Mouse (Mus musculus) CH12.LX (cell line): Measurements from ENCODE around the gene Ap1g1. TPM values are rescaled to one million over a fixed set of nuclear protein-coding genes. Genes with fewer than 3 reads are reported as not detected.
A peak's percentile ranks its signal among the peaks of the same experiment; 100 is the strongest.

Experiments
- DNase-seq: peaks from one replicate; pipeline ENCODE4 v3.0.0-alpha.2; 2013; ENCODE audit errors: extremely low read depth
- H3K27ac ChIP-seq: 2 replicates; pipeline ENCODE4 v1.5.1; 2012; ENCODE audit warnings: low read depth, mild to moderate bottlenecking, control low read depth, moderate library complexity; ENCODE audit not compliant: insufficient read depth
- H3K27me3 ChIP-seq: replicated peaks from 2 replicates; pipeline ENCODE3; 2012; ENCODE audit warnings: inconsistent platforms
- H3K36me3 ChIP-seq, 2 experiments: replicated peaks in 1 of 2; 2 replicates each; pipeline versions ENCODE3 to v1.6.1; 2012; ENCODE audit warnings: inconsistent platforms in 1 of 2, low read length in 1 of 2, mild to moderate bottlenecking in 1 of 2, mixed read lengths in 1 of 2, moderate library complexity in 1 of 2; ENCODE audit not compliant: control insufficient read depth in 1 of 2, insufficient read depth in 1 of 2
- H3K4me1 ChIP-seq, 2 experiments: 2 replicates each; pipeline ENCODE4 v1.6.1; 2012; ENCODE audit warnings: inconsistent platforms in 1 of 2, moderate library complexity in 1 of 2; ENCODE audit not compliant: insufficient read depth in 2 of 2, control insufficient read depth in 1 of 2
- H3K4me2 ChIP-seq: 2 replicates; pipeline ENCODE4 v1.6.1; 2012; ENCODE audit warnings: low read depth, mild to moderate bottlenecking, control low read depth; ENCODE audit not compliant: poor library complexity, insufficient read depth, severe bottlenecking
- H3K4me3 ChIP-seq, 3 experiments: fragments of 150-350 bp in 1 of 3; sonication (generic) in 1 of 3; replicated peaks in 1 of 3; 2 replicates each; pipeline versions ENCODE3 to v1.5.1; 2011 to 2012; ENCODE audit warnings: low read depth in 2 of 3, low read length in 2 of 3, mild to moderate bottlenecking in 2 of 3, moderate library complexity in 2 of 3, control low read depth in 1 of 3, improper control_type of control experiment in 1 of 3, inconsistent platforms in 1 of 3, mixed read lengths in 1 of 3; ENCODE audit not compliant: poor library complexity in 1 of 3
- H3K79me2 ChIP-seq: replicated peaks from 2 replicates; pipeline ENCODE4 v1.6.1; 2012; ENCODE audit warnings: mild to moderate bottlenecking, moderate library complexity; ENCODE audit not compliant: control insufficient read depth, poor library complexity, insufficient read depth, severe bottlenecking; ENCODE audit errors: extremely low read depth
- H3K9ac ChIP-seq: 2 replicates; pipeline ENCODE4 v1.6.1; 2012; ENCODE audit warnings: low read depth, mild to moderate bottlenecking, control low read depth, moderate library complexity; ENCODE audit not compliant: insufficient read depth
- H3K9me3 ChIP-seq: replicated peaks from 2 replicates; pipeline ENCODE3; 2012; ENCODE audit warnings: low read length, inconsistent platforms, mixed read lengths
- BHLHE40 ChIP-seq: IDR thresholded peaks from 2 replicates; pipeline ENCODE4 v1.6.1; 2011; ENCODE audit warnings: mild to moderate bottlenecking, low read depth, low read length, improper control_type of control experiment
- CHD1 ChIP-seq: IDR thresholded peaks from 2 replicates; pipeline ENCODE4 v1.6.1; 2012; ENCODE audit warnings: low read depth, low read length, improper control_type of control experiment, inconsistent platforms
- CTCF ChIP-seq, 2 experiments: IDR thresholded peaks in 1 of 2; conservative IDR thresholded peaks in 1 of 2; 2 replicates each; pipeline ENCODE4 v1.5.1; 2011 to 2012; ENCODE audit warnings: low read depth in 2 of 2, low read length in 2 of 2, improper control_type of control experiment in 1 of 2, inconsistent platforms in 1 of 2, mild to moderate bottlenecking in 1 of 2, moderate library complexity in 1 of 2
- ELF1 ChIP-seq: IDR thresholded peaks from 2 replicates; pipeline ENCODE4 v1.6.1; 2014; ENCODE audit warnings: low read depth, mild to moderate bottlenecking, inconsistent platforms, low read length, improper control_type of control experiment
- IRF4 ChIP-seq: IDR thresholded peaks from 2 replicates; pipeline ENCODE4 v1.6.1; 2014; ENCODE audit warnings: low read depth, mild to moderate bottlenecking, inconsistent platforms, low read length, improper control_type of control experiment
- JUN ChIP-seq: IDR thresholded peaks from 2 replicates; pipeline ENCODE4 v1.6.1; 2011; ENCODE audit warnings: low read depth, mild to moderate bottlenecking, low read length, improper control_type of control experiment, moderate library complexity; ENCODE audit not compliant: insufficient read depth
- JUND ChIP-seq: conservative IDR thresholded peaks from 2 replicates; pipeline ENCODE4 v1.6.1; 2011; ENCODE audit warnings: low read depth, low read length, improper control_type of control experiment
- MAFK ChIP-seq: IDR thresholded peaks from 2 replicates; pipeline ENCODE4 v1.6.1; 2011; ENCODE audit warnings: low read length, improper control_type of control experiment; ENCODE audit not compliant: insufficient replicate concordance
- MAZ ChIP-seq: IDR thresholded peaks from 2 replicates; pipeline ENCODE4 v1.6.1; 2012; ENCODE audit warnings: low read depth, mild to moderate bottlenecking, inconsistent platforms, low read length, improper control_type of control experiment, moderate library complexity
- MEF2A ChIP-seq: IDR thresholded peaks from 2 replicates; pipeline ENCODE4 v1.6.1; 2014; ENCODE audit warnings: low read depth, mild to moderate bottlenecking, inconsistent platforms, low read length, improper control_type of control experiment, borderline replicate concordance
- MXI1 ChIP-seq: IDR thresholded peaks from 2 replicates; pipeline ENCODE4 v1.6.1; 2011; ENCODE audit warnings: mild to moderate bottlenecking, low read depth, low read length, improper control_type of control experiment
- MYC ChIP-seq: IDR thresholded peaks from 2 replicates; pipeline ENCODE4 v1.6.1; 2011; ENCODE audit warnings: low read depth, mild to moderate bottlenecking, improper control_type of control experiment, low read length
- NELFE ChIP-seq: IDR thresholded peaks from 2 replicates; pipeline ENCODE4 v1.6.1; 2011; ENCODE audit warnings: low read depth, low read length, improper control_type of control experiment
- NRF1 ChIP-seq: IDR thresholded peaks from 2 replicates; pipeline ENCODE4 v1.6.1; 2014; ENCODE audit warnings: low read depth, mild to moderate bottlenecking, inconsistent platforms, low read length, improper control_type of control experiment, moderate library complexity
- POLR2A ChIP-seq: IDR thresholded peaks from 2 replicates; pipeline ENCODE4 v1.6.1; 2011; ENCODE audit warnings: low read depth, mild to moderate bottlenecking, improper control_type of control experiment, low read length
- POLR2AphosphoS2 ChIP-seq: IDR thresholded peaks from 2 replicates; pipeline ENCODE4 v1.6.1; 2011; ENCODE audit warnings: low read depth, low read length, improper control_type of control experiment
- RAD21 ChIP-seq: IDR thresholded peaks from 2 replicates; pipeline ENCODE4 v1.6.1; 2011; ENCODE audit warnings: low read depth, mild to moderate bottlenecking, low read length, improper control_type of control experiment, moderate library complexity
- SIN3A ChIP-seq: IDR thresholded peaks from 2 replicates; pipeline ENCODE4 v1.6.1; 2012; ENCODE audit warnings: low read length, improper control_type of control experiment, inconsistent platforms
- SMC3 ChIP-seq: IDR thresholded peaks from 2 replicates; pipeline ENCODE4 v1.6.1; 2011; ENCODE audit warnings: low read depth, low read length, improper control_type of control experiment
- TCF12 ChIP-seq: IDR thresholded peaks from 2 replicates; pipeline ENCODE4 v1.6.1; 2014; ENCODE audit warnings: low read depth, mild to moderate bottlenecking, inconsistent platforms, low read length, improper control_type of control experiment
- USF1 ChIP-seq: IDR thresholded peaks from 2 replicates; pipeline ENCODE4 v1.6.1; 2014; ENCODE audit warnings: low read depth, mild to moderate bottlenecking, inconsistent platforms, low read length, improper control_type of control experiment
- USF2 ChIP-seq: conservative IDR thresholded peaks from 2 replicates; pipeline ENCODE4 v1.6.1; 2011; ENCODE audit warnings: low read depth, low read length, improper control_type of control experiment
- ZC3H11A ChIP-seq: IDR thresholded peaks from 2 replicates; pipeline ENCODE4 v1.6.1; 2012; ENCODE audit warnings: low read depth, mild to moderate bottlenecking, inconsistent platforms, low read length, improper control_type of control experiment
- ZKSCAN1 ChIP-seq: IDR thresholded peaks from 2 replicates; pipeline ENCODE4 v1.6.1; 2012; ENCODE audit warnings: low read depth, inconsistent platforms, low read length, improper control_type of control experiment, borderline replicate concordance
- ZMIZ1 ChIP-seq: IDR thresholded peaks from 2 replicates; pipeline ENCODE4 v1.6.1; 2012; ENCODE audit warnings: low read depth, mild to moderate bottlenecking, inconsistent platforms, low read length, improper control_type of control experiment
- ZNF384 ChIP-seq: IDR thresholded peaks from 2 replicates; pipeline ENCODE4 v1.6.1; 2012; ENCODE audit warnings: low read depth, low read length, improper control_type of control experiment, inconsistent platforms
- dilution Hi-C: fragments of 300-500 bp; cut with MboI; formaldehyde crosslinking; loops from 2 replicates; pipeline ENCODE4 v1.14.3; 2020; ENCODE audit warnings: low sequenced_read_pairs; ENCODE audit not compliant: extremely low pct_unique_long_range_greater_than_20kb, extremely low pct_ligation_motif_present
- in situ Hi-C: fragments of 300-500 bp; cut with MboI; formaldehyde crosslinking; loops from 3 replicates; pipeline ENCODE4 v1.14.3; 2019; ENCODE audit warnings: low sequenced_read_pairs, low pct_ligation_motif_present, low pct_unique_long_range_greater_than_20kb, mixed read lengths
- polyA plus RNA-seq: library from polyadenylated mRNA; unstranded; fragments of >175 nt; gene quantifications from 2 replicates; pipeline ENCODE4 v1.2.1, GENCODE M21; 2012; ENCODE audit warnings: low read depth; ENCODE audit not compliant: insufficient read length
- total RNA-seq, 2 experiments: library from RNA; depleted of rRNA; stranded (reverse); fragments of 300-350 nt in 1 of 2; fragments of >200 nt in 1 of 2; gene quantifications; 2 replicates each; pipeline ENCODE4 v1.2.3; 2012 to 2014

Gene Ap1g1
- total and polyA plus RNA-seq, 3 experiments = 29.5 to 60.4 (median 40.8) TPM

DNA sequence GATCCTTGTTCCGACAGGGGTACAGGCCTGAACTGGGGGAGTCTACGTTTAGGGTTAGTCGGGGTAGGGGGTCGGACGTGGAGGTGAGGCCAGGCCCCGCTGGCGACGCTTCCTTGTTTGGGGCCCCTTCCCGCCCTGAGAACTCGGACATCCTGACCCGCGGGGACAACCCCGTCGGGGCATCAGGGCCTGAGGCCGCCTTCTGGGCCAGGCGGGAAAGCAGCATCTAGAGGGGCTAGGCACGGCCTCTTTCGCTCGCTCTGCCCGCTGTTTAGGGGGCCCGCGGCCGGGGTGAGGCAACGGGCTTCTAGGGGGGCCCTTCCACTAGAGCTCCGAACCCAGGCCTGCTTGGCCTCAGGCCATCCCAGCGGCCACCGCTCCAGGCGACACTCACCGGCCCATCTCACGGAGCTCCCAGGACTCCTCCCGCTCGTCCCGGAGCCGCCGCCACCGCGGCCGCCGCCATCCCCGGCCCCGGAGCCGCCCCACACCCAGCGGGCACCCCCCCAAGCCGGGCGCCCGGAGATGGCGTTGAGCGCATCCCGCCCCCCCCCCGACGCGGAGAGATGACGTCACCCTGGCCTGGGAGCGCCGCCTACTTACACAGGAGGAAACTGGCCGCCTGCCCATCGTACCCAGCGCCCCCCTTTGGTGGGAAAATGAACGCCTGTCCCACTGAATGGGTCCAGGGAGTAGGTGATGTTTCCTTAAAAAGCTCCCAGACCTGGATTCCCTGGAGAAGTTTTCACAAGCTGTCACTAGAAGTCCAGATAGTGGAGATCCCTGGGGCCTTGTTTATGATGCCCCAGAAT is 40.9 kb upstream of the Ap1g1 start, which contains the start of gene Atxn1l (continued):
- TF ChIP-seq USF1 (no peak), ELF1 (peak; percentile 54; the same call in 1 of the 2 replicates), IRF4 (0 out of 2 replicates have a peak, but pooled peaks have one; percentile 8), POLR2A (peak; percentile 70), MAZ (peak; percentile 96), SIN3A (peak; percentile 79), CTCF (conservative IDR thresholded peaks at IDR 0.05 in 1 of 2, IDR thresholded peaks at IDR 0.05 in 1 of 2; ENCODE audit: low read depth in 2 of 2, low read length in 2 of 2) (peak in 1 of 2 experiments; percentile 77; a peak in 3 of 4 replicates)

DNA sequence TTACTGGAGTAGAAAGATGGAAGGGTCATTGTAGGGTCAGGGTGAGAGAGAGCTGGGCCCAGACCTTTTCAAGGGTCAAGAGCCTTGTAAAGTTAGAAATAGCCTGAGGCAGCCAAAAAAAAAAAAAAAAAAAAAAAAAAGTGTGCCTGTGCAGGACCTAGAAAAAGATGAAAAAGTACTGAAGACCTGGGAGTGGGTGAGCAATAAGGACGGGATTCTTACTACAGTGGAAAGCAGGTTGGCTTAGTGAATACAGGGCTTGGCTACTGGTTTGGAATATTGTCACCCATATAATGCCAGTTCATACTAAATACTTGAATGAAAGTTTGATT is 40.3 kb upstream of the Ap1g1 start:
- TF ChIP-seq CTCF (conservative IDR thresholded peaks at IDR 0.05 in 1 of 2, IDR thresholded peaks at IDR 0.05 in 1 of 2; ENCODE audit: low read depth in 2 of 2, low read length in 2 of 2) (no peak), ZNF384 (peak; percentile 71), MXI1 (no peak), JUND (no peak), NELFE (no peak), SMC3 (no peak), TCF12 (no peak)
- peak overlapping the region; percentile 28; the same call in 1 of the 2 replicates for H3K9ac ChIP-seq
- peaks cover 0 to 25% of the 10 kb centered on the region in 2 experiments; a peak in 3 of 4 replicates for H3K4me1 ChIP-seq
- H3K79me2 ChIP-seq = peaks cover 24% of the 10 kb centered on the region
- peak overlapping the region; percentile 92; the same call in 1 of the 2 replicates for H3K27ac ChIP-seq
- in situ Hi-C loops = no loop called here
- peak overlapping the region; percentile 50 for H3K4me2 ChIP-seq
- H3K27me3 ChIP-seq = no peaks in the 10 kb centered on the region
- H3K4me3 ChIP-seq = peak overlapping the region in 2 of 3 experiments; percentile 55 to 98
- H3K9me3 ChIP-seq = no peaks in the 10 kb centered on the region
- dilution Hi-C loops = no loop called here
- no peak for DNase-seq
- H3K36me3 ChIP-seq = peaks cover 16 to 22% of the 10 kb centered on the region in 2 experiments

DNA sequence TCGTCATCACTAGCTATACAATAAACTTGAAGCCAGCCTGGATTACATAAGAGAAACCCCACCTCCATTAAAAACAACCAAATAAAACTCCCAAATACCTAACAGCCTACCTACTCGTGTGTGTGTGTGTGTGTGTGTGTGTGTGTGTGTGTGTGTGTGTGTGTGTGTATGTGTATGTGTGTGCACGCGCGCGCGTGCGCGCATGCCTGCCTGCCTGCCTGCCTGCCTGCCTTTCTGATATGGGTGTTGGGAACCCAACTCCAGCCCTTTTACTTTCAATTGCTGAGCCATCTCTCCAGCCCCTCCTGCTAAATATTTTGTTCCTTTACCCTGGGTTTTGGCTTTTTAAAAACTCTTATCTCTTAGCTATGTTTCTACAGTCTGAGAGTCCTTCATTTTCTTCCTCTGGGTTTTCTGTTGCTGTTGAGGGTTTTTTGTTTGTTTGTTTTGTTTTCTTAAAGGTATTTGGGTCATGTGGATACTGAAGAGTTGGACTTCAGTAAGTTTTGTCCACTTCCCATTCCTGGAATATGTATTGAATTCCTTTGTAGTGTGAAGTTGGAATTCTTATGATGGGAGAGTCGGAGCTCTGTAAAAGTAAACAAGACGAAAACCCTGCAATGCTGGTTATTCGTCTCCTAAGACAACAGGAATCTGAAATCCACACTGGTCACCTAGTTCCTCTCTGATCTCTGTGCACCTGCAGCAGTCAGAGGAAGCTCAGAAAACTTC is 30.7 kb upstream of the Ap1g1 start:
- Histone ChIP-seq H3K4me3 (no peak overlapping the region), H3K4me1 (peaks cover 6 to 33% of the 10 kb centered on the region in 2 experiments), H3K9me3 (no peaks in the 10 kb centered on the region), H3K36me3 (peaks cover 2 to 3% of the 10 kb centered on the region in 2 experiments), H3K4me2 (no peak overlapping the region), H3K9ac (no peak overlapping the region), H3K79me2 (no peaks in the 10 kb centered on the region), H3K27ac (no peak overlapping the region), H3K27me3 (no peaks in the 10 kb centered on the region)
- no peak for DNase-seq
- dilution Hi-C loops (no loop called here), in situ Hi-C loops (no loop called here)
- TF ChIP-seq CHD1 (no peak), MXI1 (no peak), JUND (no peak), NRF1 (peak; percentile 67), ZKSCAN1 (no peak), MYC (no peak), IRF4 (no peak), JUN (no peak), POLR2AphosphoS2 (peak; percentile 20), ZMIZ1 (0 out of 2 replicates have a peak, but pooled peaks have one; percentile 7), ZC3H11A (no peak), ELF1 (no peak), MEF2A (no peak), MAFK (no peak), POLR2A (no peak; the same call in 1 of the 2 replicates), USF2 (no peak), RAD21 (no peak), BHLHE40 (0 out of 2 replicates have a peak, but pooled peaks have one; percentile 30)
